Mouse (Mus musculus) kidney, embryonic 16.5 days (tissue): ENCODE results near the gene Fnip2. TPM values are rescaled to one million over a fixed set of nuclear protein-coding genes. Genes with fewer than 3 reads are reported as not detected.

ENCODE experiments used
- ATAC-seq: fragments of 200-750 bp; cut with Nextera tagmentation; 2 replicates; pipeline ENCODE4 v1.8.0; 2017; ENCODE audit warnings: moderate TSS enrichment; ENCODE audit not compliant: low FRiP score, low TSS enrichment
- H3K27ac ChIP-seq: fragments of 300-500 bp; sonication (generic); 2 replicates; pipeline ENCODE4 v1.5.1; 2014; ENCODE audit warnings: low read length
- H3K27me3 ChIP-seq: fragments of 300-500 bp; sonication (generic); 2 replicates; pipeline ENCODE4 v1.6.1; 2014; ENCODE audit warnings: low read length, control low read depth, mixed read lengths; ENCODE audit not compliant: insufficient read depth
- H3K36me3 ChIP-seq: fragments of 300-500 bp; sonication (generic); 2 replicates; pipeline ENCODE4 v1.6.1; 2014; ENCODE audit warnings: low read length, control low read depth, mixed read lengths; ENCODE audit not compliant: insufficient read depth
- H3K4me1 ChIP-seq: fragments of 300-500 bp; sonication (generic); 2 replicates; pipeline ENCODE4 v1.6.1; 2014; ENCODE audit warnings: low read length, control low read depth, mixed read lengths; ENCODE audit not compliant: insufficient read depth
- H3K4me2 ChIP-seq: fragments of 300-500 bp; sonication (generic); replicated peaks from 2 replicates; pipeline ENCODE4 v1.6.1; 2014; ENCODE audit warnings: low read depth, low read length
- H3K4me3 ChIP-seq: fragments of 300-500 bp; sonication (generic); 2 replicates; pipeline ENCODE4 v1.5.1; 2014; ENCODE audit warnings: mild to moderate bottlenecking, low read length
- H3K9ac ChIP-seq: fragments of 300-500 bp; sonication (generic); replicated peaks from 2 replicates; pipeline ENCODE4 v1.6.1; 2014; ENCODE audit warnings: low read length
- H3K9me3 ChIP-seq: fragments of 300-500 bp; sonication (generic); 2 replicates; pipeline ENCODE4 v1.6.1; 2016; ENCODE audit warnings: low read length, control low read depth
- WGBS: fragments of 180-500 bp; shearing (Covaris S2); extraction: QIAGEN DNeasy Blood & Tissue Kit; methylation state at CpG from one replicate; pipeline ENCODE4 v1.1.7; 2014; 5-methylcytosine and 5-hydroxymethylcytosine counted together
- polyA plus RNA-seq: library from polyadenylated mRNA; unstranded; fragments of >200 nt; fragmentation: Nextera tagmentation; extraction: Ambion mirVana; gene quantifications from 2 replicates; pipeline ENCODE4 v1.2.1, GENCODE M21; 2015

The Fnip2 gene
- polyA plus RNA-seq, result 3.2 and 3.8 TPM in 2 replicates

GRCm38 (mm10) chr3:79567703-79568362, at the start of gene Fnip2:
TSS of gene Fnip2 (minus strand) at chr3:79567796.
- WGBS, result under 1% methylated on average over 51 of the region's 55 CpGs
- ATAC-seq, result peak; percentile 97
- Histone ChIP-seq H3K36me3 (no peaks in the 10 kb centered on the region), H3K4me1 (peaks cover 11% of the 10 kb centered on the region), H3K4me3 (peak within 1 kb of the TSS; percentile 81), H3K27ac (peak within 1 kb of the TSS; percentile 87), H3K9me3 (no peaks in the 10 kb centered on the region), H3K4me2 (peak within 1 kb of the TSS; percentile 68), H3K9ac (peak within 1 kb of the TSS; percentile 88), H3K27me3 (no peaks in the 10 kb centered on the region)

GRCm38 (mm10) chr3:79609886-79610285, 42.3 kb upstream of the Fnip2 start:
- H3K4me2 ChIP-seq, result no peak overlapping the region
- H3K4me3 ChIP-seq, result no peak overlapping the region
- no peaks in the 10 kb centered on the region for H3K4me1 ChIP-seq
- H3K27ac ChIP-seq, result no peak overlapping the region
- H3K27me3 ChIP-seq, result no peaks in the 10 kb centered on the region
- H3K9me3 ChIP-seq, result 0 out of 2 replicates have a peak, but pooled peaks cover 4% of the 10 kb centered on the region
- H3K9ac ChIP-seq, result no peak overlapping the region
- no peak for ATAC-seq
- H3K36me3 ChIP-seq, result peaks cover 28% of the 10 kb centered on the region
- 93% methylated on average over 2 of the region's 2 CpGs for WGBS

- no peak overlapping the region for H3K4me2 ChIP-seq
- H3K27me3 ChIP-seq, result no peaks in the 10 kb centered on the region
- H3K36me3 ChIP-seq, result peaks cover 49% of the 10 kb centered on the region
- WGBS, result 90% methylated on average over 7 of the region's 7 CpGs
- H3K4me1 ChIP-seq, result peaks cover 12% of the 10 kb centered on the region
- no peak for ATAC-seq
- no peak overlapping the region for H3K4me3 ChIP-seq
- no peak overlapping the region for H3K27ac ChIP-seq
- H3K9me3 ChIP-seq, result no peaks in the 10 kb centered on the region
- H3K9ac ChIP-seq, result no peak overlapping the region
These were observed 27.9 kb upstream of the Fnip2 start for GRCm38 (mm10) chr3:79595468-79595867.

GRCm38 (mm10) chr3:79591793-79592471, 24.3 kb upstream of the Fnip2 start:
- Histone ChIP-seq H3K4me2 (peak overlapping the region; percentile 77), H3K4me1 (peaks cover 12% of the 10 kb centered on the region), H3K27me3 (no peaks in the 10 kb centered on the region), H3K9ac (peak overlapping the region; percentile 87), H3K9me3 (no peaks in the 10 kb centered on the region), H3K36me3 (peaks cover 25% of the 10 kb centered on the region), H3K4me3 (peak overlapping the region; percentile 84), H3K27ac (peak overlapping the region; percentile 84)
- WGBS, result 3% methylated on average over 15 of the region's 15 CpGs
- no peak for ATAC-seq

- peak within 1 kb of the TSS; percentile 84 for H3K4me3 ChIP-seq
- H3K4me2 ChIP-seq, result peak within 1 kb of the TSS; percentile 77
- H3K27me3 ChIP-seq, result no peaks in the 10 kb centered on the region
- H3K9ac ChIP-seq, result peak within 1 kb of the TSS; percentile 87
- 3% methylated on average over 63 of the region's 63 CpGs for WGBS
- peaks cover 19% of the 10 kb centered on the region for H3K36me3 ChIP-seq
- peaks cover 12% of the 10 kb centered on the region for H3K4me1 ChIP-seq
- ATAC-seq, result peak; percentile 90
- no peaks in the 10 kb centered on the region for H3K9me3 ChIP-seq
- peak within 1 kb of the TSS; percentile 84 for H3K27ac ChIP-seq
These were observed 23.5 kb upstream of the Fnip2 start, which contains the start of gene Ppid for GRCm38 (mm10) chr3:79590863-79591792. TSS of gene Ppid (plus strand) at chr3:79591342.

GRCm38 (mm10) chr3:79589671-79590070, 22.1 kb upstream of the Fnip2 start:
- peaks cover 12% of the 10 kb centered on the region for H3K4me1 ChIP-seq
- ATAC-seq, result no peak
- no peaks in the 10 kb centered on the region for H3K9me3 ChIP-seq
- WGBS, result 60% methylated on average over 2 of the region's 2 CpGs
- no peak overlapping the region for H3K9ac ChIP-seq
- no peak overlapping the region for H3K27ac ChIP-seq
- peaks cover 8% of the 10 kb centered on the region for H3K36me3 ChIP-seq
- H3K27me3 ChIP-seq, result no peaks in the 10 kb centered on the region
- no peak overlapping the region for H3K4me3 ChIP-seq
- no peak overlapping the region for H3K4me2 ChIP-seq

- Histone ChIP-seq H3K36me3 (no peaks in the 10 kb centered on the region), H3K9ac (no peak overlapping the region), H3K27ac (no peak overlapping the region), H3K9me3 (no peaks in the 10 kb centered on the region), H3K4me2 (0 out of 2 replicates have a peak overlapping the region, but pooled peaks have one; percentile 21), H3K4me1 (peaks cover 3% of the 10 kb centered on the region; the same call in 1 of the 2 replicates), H3K4me3 (no peak overlapping the region), H3K27me3 (no peaks in the 10 kb centered on the region)
- WGBS, result 6% methylated on average over 6 of the region's 6 CpGs
- peak; percentile 82 for ATAC-seq
These were observed 19.2 kb upstream of the Fnip2 start for GRCm38 (mm10) chr3:79586804-79587203.

- no peak overlapping the region for H3K9ac ChIP-seq
- no peak overlapping the region for H3K27ac ChIP-seq
- no peak overlapping the region for H3K4me2 ChIP-seq
- H3K27me3 ChIP-seq, result no peaks in the 10 kb centered on the region
- H3K4me3 ChIP-seq, result no peak overlapping the region
- no peak for ATAC-seq
- peaks cover 14% of the 10 kb centered on the region for H3K4me1 ChIP-seq
- no peaks in the 10 kb centered on the region for H3K9me3 ChIP-seq
- no peaks in the 10 kb centered on the region for H3K36me3 ChIP-seq
- WGBS, result 64% methylated on average over 5 of the region's 5 CpGs
These were observed 12.4 kb upstream of the Fnip2 start for GRCm38 (mm10) chr3:79579891-79580575.

GRCm38 (mm10) chr3:79578164-79578563, 10.6 kb upstream of the Fnip2 start:
- H3K27ac ChIP-seq, result no peak overlapping the region
- H3K4me3 ChIP-seq, result no peak overlapping the region
- no peaks in the 10 kb centered on the region for H3K36me3 ChIP-seq
- no peaks in the 10 kb centered on the region for H3K9me3 ChIP-seq
- no peaks in the 10 kb centered on the region for H3K27me3 ChIP-seq
- 46% methylated on average over 6 of the region's 6 CpGs for WGBS
- peaks cover 14% of the 10 kb centered on the region for H3K4me1 ChIP-seq
- no peak overlapping the region for H3K9ac ChIP-seq
- no peak overlapping the region for H3K4me2 ChIP-seq
- peak; percentile 62 for ATAC-seq
